Mouse (Mus musculus): Measurements from ENCODE around the gene Rsph10b. TPM values are rescaled to one million over a fixed set of nuclear protein-coding genes. Genes with fewer than 3 reads are reported as not detected.

Rsph10b gene
- polyA plus RNA-seq, 1 experiment from 2014 or later, result 5.7 TPM

GRCm38 (mm10) chr5:143976232-143976631 lies 43.4 kb downstream of the Rsph10b start:
- WGBS, result 89% methylated on average over 11 of the region's 11 CpGs
- no peak for ATAC-seq (ENCODE audit: low FRiP score)
- Histone ChIP-seq H3K4me1 (peaks cover 4% of the 10 kb centered on the region; the same call in 1 of the 2 replicates), H3K27ac (replicated peaks) (no peak overlapping the region), H3K9ac (replicated peaks) (no peak overlapping the region), H3K9me3 (replicated peaks) (no peaks in the 10 kb centered on the region), H3K27me3 (replicated peaks) (no peaks in the 10 kb centered on the region), H3K4me2 (no peak overlapping the region), H3K36me3 (no peaks in the 10 kb centered on the region), H3K4me3 (replicated peaks) (no peak overlapping the region)

DNA sequence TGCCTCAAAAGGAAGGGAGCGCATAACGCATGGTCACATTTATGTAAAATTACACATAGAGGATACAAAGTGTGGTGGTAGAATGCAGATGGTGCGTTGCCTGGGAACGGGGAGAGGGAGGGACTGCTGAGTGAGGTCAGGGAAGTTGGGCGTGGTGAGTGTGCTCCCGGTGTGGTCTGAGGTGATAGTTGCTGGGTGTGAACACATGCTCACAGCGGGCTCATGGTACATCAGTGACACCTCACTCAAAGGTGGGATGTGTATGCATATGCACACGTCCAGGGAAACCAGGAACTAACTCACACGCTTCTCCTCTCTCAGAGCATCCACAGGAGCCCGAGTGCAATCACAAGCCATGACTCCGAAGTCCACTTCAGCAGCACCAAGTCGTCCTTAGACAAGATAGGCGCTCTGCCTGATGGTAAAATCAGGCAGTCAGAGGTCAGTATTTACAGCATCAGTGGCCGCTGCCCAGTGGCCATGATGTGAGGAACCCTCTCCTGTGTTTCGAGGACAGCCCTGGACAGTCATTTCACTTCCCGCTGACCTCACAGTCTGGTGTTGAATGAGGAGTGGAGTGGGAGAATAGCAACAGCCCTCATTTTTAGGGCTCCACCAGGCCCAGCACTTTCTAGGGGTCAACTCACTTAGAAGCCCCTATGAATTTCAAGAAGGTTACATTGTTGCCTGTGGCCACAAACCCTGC lies 44.0 kb downstream of the Rsph10b start:
- no peak for ATAC-seq (ENCODE audit: low FRiP score)
- Histone ChIP-seq H3K4me2 (no peak overlapping the region), H3K9me3 (replicated peaks) (no peaks in the 10 kb centered on the region), H3K9ac (replicated peaks) (no peak overlapping the region), H3K4me3 (replicated peaks) (no peak overlapping the region), H3K4me1 (peaks cover 4% of the 10 kb centered on the region; the same call in 1 of the 2 replicates), H3K36me3 (no peaks in the 10 kb centered on the region), H3K27me3 (replicated peaks) (no peaks in the 10 kb centered on the region), H3K27ac (replicated peaks) (no peak overlapping the region)
- WGBS, result 84% methylated on average over 16 of the region's 16 CpGs

DNA sequence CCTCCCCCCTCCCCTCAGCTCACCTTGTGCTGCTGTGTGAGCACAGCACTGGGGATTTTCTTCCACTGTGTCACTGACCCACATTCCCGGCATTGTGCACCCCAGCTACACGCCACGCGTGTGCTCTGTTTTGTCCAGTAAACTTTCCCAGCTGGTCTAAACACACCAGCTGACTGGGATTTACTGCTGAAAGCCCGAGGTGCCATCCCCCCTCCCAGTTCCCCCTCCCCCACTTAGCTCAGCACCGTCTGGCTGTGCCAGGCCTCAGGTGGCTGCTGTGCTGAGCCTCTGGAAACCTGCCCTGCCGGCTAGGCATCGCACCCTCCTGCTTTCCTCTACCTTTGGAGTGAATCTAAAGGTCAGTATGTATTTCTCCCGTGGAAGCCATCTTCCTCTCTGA lies 48.0 kb downstream of the Rsph10b start:
- Histone ChIP-seq H3K9me3 (replicated peaks) (no peaks in the 10 kb centered on the region), H3K4me1 (peaks cover 4% of the 10 kb centered on the region; the same call in 1 of the 2 replicates), H3K4me2 (no peak overlapping the region; the same call in 1 of the 2 replicates), H3K4me3 (replicated peaks) (no peak overlapping the region), H3K36me3 (peaks cover 10% of the 10 kb centered on the region), H3K27me3 (replicated peaks) (no peaks in the 10 kb centered on the region), H3K27ac (replicated peaks) (no peak overlapping the region), H3K9ac (replicated peaks) (no peak overlapping the region)
- 16% methylated on average over 9 of the region's 9 CpGs for WGBS
- no peak for ATAC-seq (ENCODE audit: low FRiP score)

GRCm38 (mm10) chr5:143982361-143982760 lies 49.5 kb downstream of the Rsph10b start:
- no peak overlapping the region for H3K9ac ChIP-seq (replicated peaks)
- H3K4me3 ChIP-seq (replicated peaks), result no peak overlapping the region
- ATAC-seq (ENCODE audit: low FRiP score), result no peak
- H3K9me3 ChIP-seq (replicated peaks), result no peaks in the 10 kb centered on the region
- no peaks in the 10 kb centered on the region for H3K27me3 ChIP-seq (replicated peaks)
- H3K27ac ChIP-seq (replicated peaks), result no peak overlapping the region
- peaks cover 4% of the 10 kb centered on the region; the same call in 1 of the 2 replicates for H3K4me1 ChIP-seq
- H3K4me2 ChIP-seq, result no peak overlapping the region
- H3K36me3 ChIP-seq, result peaks cover 24% of the 10 kb centered on the region
- whole genome bisulfite sequencing, result 85% methylated on average over 2 of the region's 2 CpGs

DNA sequence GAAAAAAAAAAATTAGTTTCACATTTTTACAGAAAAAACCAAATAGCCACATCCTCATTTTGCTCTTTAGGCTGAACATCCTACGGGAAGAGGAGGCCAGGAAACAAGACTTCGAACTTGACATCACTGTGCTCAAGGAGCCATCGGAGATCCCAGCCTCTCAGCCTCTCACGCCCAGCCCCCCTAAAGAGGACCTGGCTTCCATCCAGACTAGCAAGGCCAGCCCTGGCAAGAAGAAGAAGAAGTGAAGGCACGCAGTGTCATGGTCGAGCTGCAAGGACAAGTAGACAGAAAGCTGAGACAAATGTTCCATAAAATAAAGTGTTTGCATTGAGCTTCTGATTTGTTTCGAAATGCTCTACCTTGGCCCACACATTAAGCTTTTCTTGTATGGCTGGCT lies 52.5 kb downstream of the Rsph10b start:
- H3K27ac ChIP-seq (replicated peaks), result no peak overlapping the region
- no peak for ATAC-seq (ENCODE audit: low FRiP score)
- H3K9me3 ChIP-seq (replicated peaks), result no peaks in the 10 kb centered on the region
- H3K27me3 ChIP-seq (replicated peaks), result no peaks in the 10 kb centered on the region
- peaks cover 54% of the 10 kb centered on the region for H3K36me3 ChIP-seq
- 86% methylated on average over 7 of the region's 7 CpGs for WGBS
- H3K4me2 ChIP-seq, result no peak overlapping the region
- H3K4me1 ChIP-seq, result peaks cover 8% of the 10 kb centered on the region
- H3K9ac ChIP-seq (replicated peaks), result no peak overlapping the region
- no peak overlapping the region for H3K4me3 ChIP-seq (replicated peaks)

DNA sequence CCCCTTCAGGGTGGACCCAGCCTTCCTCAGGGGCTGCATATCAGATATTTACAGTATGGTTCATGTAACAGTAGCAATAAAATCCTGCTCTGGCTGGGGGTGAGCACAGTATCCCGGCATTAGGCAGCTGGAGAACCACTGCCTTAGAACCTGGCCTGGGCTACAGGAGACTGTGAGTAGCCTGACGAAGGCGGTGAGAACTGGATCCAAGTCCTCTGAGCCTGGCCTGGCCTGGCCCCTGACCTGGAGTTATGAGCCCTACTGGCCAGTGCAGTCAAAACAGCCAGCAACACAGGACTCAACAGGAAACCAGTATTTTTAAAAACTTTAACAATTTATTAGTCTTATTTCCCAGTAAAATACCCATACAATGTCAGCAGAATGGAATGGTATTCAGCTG lies 54.8 kb downstream of the Rsph10b start:
- peaks cover 74% of the 10 kb centered on the region for H3K36me3 ChIP-seq
- ATAC-seq (ENCODE audit: low FRiP score), result no peak
- no peaks in the 10 kb centered on the region for H3K27me3 ChIP-seq (replicated peaks)
- no peak overlapping the region for H3K27ac ChIP-seq (replicated peaks)
- 98% methylated on average over 3 of the region's 3 CpGs for WGBS
- no peak overlapping the region for H3K4me3 ChIP-seq (replicated peaks)
- H3K9ac ChIP-seq (replicated peaks), result no peak overlapping the region
- no peak overlapping the region for H3K4me2 ChIP-seq
- peaks cover 4% of the 10 kb centered on the region; the same call in 1 of the 2 replicates for H3K4me1 ChIP-seq
- H3K9me3 ChIP-seq (replicated peaks), result no peaks in the 10 kb centered on the region

DNA sequence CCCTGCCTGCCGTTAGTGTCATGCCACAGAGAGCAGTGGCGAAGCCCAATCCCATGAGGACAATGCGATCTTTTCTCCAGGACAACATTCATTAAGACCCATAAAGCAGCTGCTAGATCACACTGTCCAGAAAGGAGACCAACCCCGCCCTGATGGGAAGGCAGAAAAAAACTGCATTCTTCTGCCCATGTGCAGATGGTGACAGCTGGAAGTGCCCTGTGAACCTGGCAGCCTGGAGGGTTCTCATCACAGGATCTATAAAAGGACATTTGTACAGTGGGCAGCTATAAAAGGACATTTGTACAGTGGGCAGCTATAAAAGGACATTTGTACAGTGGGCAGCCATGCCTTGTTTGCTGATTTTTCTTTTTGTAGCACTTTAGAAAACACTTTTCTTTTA lies 56.2 kb downstream of the Rsph10b start:
- 55% methylated on average over 4 of the region's 4 CpGs for WGBS
- H3K36me3 ChIP-seq, result peaks cover 89% of the 10 kb centered on the region
- no peak overlapping the region for H3K4me2 ChIP-seq
- H3K27ac ChIP-seq (replicated peaks), result 0 out of 2 replicates have a peak overlapping the region, but pooled peaks have one; percentile 1
- no peaks in the 10 kb centered on the region for H3K27me3 ChIP-seq (replicated peaks)
- no peak overlapping the region for H3K9ac ChIP-seq (replicated peaks)
- H3K4me3 ChIP-seq (replicated peaks), result no peak overlapping the region
- no peaks in the 10 kb centered on the region for H3K9me3 ChIP-seq (replicated peaks)
- no peak for ATAC-seq (ENCODE audit: low FRiP score)
- H3K4me1 ChIP-seq, result peaks cover 4% of the 10 kb centered on the region; the same call in 1 of the 2 replicates

- H3K4me2 ChIP-seq, result no peak overlapping the region
- H3K9me3 ChIP-seq (replicated peaks), result no peaks in the 10 kb centered on the region
- H3K27ac ChIP-seq (replicated peaks), result no peak overlapping the region
- WGBS, result 82% methylated on average over 11 of the region's 11 CpGs
- peaks cover 4% of the 10 kb centered on the region; the same call in 1 of the 2 replicates for H3K4me1 ChIP-seq
- no peak overlapping the region for H3K9ac ChIP-seq (replicated peaks)
- no peak for ATAC-seq (ENCODE audit: low FRiP score)
- peaks cover 91% of the 10 kb centered on the region for H3K36me3 ChIP-seq
- no peak overlapping the region for H3K4me3 ChIP-seq (replicated peaks)
- no peaks in the 10 kb centered on the region for H3K27me3 ChIP-seq (replicated peaks)
Observed at GRCm38 (mm10) chr5:143990086-143990485, 57.3 kb downstream of the Rsph10b start.

DNA sequence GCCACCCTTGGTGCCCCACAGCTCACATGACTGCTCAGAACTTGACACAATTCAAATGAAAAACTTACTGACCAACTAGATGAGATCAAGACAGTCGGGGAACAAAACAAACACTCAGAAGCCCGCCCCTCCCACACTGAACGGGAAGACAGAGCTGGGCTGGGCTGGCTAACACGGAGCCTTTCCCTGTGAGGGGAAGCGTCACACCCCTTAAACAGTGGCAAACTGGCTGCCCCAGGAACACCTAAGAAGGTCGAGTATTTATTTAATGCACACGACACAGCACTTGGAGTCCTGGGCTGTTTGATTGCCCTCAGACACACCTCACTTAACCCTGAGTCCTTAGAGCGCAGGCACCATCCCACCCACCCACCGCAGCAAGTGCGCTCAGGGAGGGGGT lies 59.8 kb downstream of the Rsph10b start:
- no peak overlapping the region for H3K4me3 ChIP-seq (replicated peaks)
- 86% methylated on average over 10 of the region's 10 CpGs for WGBS

GRCm38 (mm10) chr5:143993260-143993659 lies 60.4 kb downstream of the Rsph10b start:
- Histone ChIP-seq H3K9me3 (replicated peaks) (no peaks in the 10 kb centered on the region), H3K27me3 (replicated peaks) (no peaks in the 10 kb centered on the region), H3K4me3 (replicated peaks) (no peak overlapping the region), H3K4me1 (peaks cover 4% of the 10 kb centered on the region; the same call in 1 of the 2 replicates), H3K4me2 (no peak overlapping the region), H3K9ac (replicated peaks) (no peak overlapping the region), H3K27ac (replicated peaks) (no peak overlapping the region), H3K36me3 (peaks cover 93% of the 10 kb centered on the region)
- 89% methylated on average over 8 of the region's 8 CpGs for WGBS
- no peak for ATAC-seq (ENCODE audit: low FRiP score)

More for the DNA sequence above, 59.8 kb downstream of the Rsph10b start:
- no peak overlapping the region for H3K27ac ChIP-seq (replicated peaks)
- H3K27me3 ChIP-seq (replicated peaks), result no peaks in the 10 kb centered on the region
- no peak overlapping the region for H3K4me2 ChIP-seq
- peaks cover 93% of the 10 kb centered on the region for H3K36me3 ChIP-seq
- peaks cover 4% of the 10 kb centered on the region; the same call in 1 of the 2 replicates for H3K4me1 ChIP-seq
- no peak overlapping the region for H3K9ac ChIP-seq (replicated peaks)
- no peak for ATAC-seq (ENCODE audit: low FRiP score)
- H3K9me3 ChIP-seq (replicated peaks), result no peaks in the 10 kb centered on the region

DNA sequence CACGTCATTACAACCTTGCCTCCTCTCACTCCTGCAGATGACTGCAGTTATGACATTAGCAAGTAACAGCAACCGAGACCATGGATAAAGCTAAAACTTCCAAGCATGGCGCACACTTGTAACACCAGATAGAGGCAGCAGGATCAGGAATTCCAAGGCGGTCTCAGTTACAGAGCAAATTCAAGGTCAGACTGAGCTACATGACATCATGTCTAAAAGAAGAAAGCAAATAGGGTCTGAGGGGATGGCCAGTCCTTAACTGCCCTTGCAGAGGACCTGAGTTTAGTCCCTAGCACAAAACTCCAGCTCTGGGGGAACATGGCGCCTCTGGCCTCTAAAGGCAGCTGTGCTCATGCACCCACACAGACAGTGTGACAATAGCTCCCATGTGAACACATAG lies 61.0 kb downstream of the Rsph10b start:
- Histone ChIP-seq H3K9me3 (replicated peaks) (no peaks in the 10 kb centered on the region), H3K27me3 (replicated peaks) (no peaks in the 10 kb centered on the region), H3K4me3 (replicated peaks) (no peak overlapping the region), H3K9ac (replicated peaks) (no peak overlapping the region), H3K27ac (replicated peaks) (no peak overlapping the region), H3K36me3 (peaks cover 93% of the 10 kb centered on the region), H3K4me2 (no peak overlapping the region), H3K4me1 (peaks cover 4% of the 10 kb centered on the region; the same call in 1 of the 2 replicates)
- 94% methylated on average over 5 of the region's 5 CpGs for WGBS
- ATAC-seq (ENCODE audit: low FRiP score), result no peak

GRCm38 (mm10) chr5:143994632-143995365 lies 62.0 kb downstream of the Rsph10b start:
- Histone ChIP-seq H3K4me3 (replicated peaks) (no peak overlapping the region), H3K9ac (replicated peaks) (no peak overlapping the region), H3K4me2 (no peak overlapping the region), H3K9me3 (replicated peaks) (no peaks in the 10 kb centered on the region), H3K27me3 (replicated peaks) (no peaks in the 10 kb centered on the region), H3K36me3 (peaks cover 93% of the 10 kb centered on the region), H3K4me1 (no peaks in the 10 kb centered on the region), H3K27ac (replicated peaks) (no peak overlapping the region)
- 71% methylated on average over 11 of the region's 11 CpGs for WGBS
- no peak for ATAC-seq (ENCODE audit: low FRiP score)

Data from neural tube, embryonic 15.5 days (tissue).